7 mouse cellular contexts compared by ENCODE assay signal in the genomic region with DNA sequence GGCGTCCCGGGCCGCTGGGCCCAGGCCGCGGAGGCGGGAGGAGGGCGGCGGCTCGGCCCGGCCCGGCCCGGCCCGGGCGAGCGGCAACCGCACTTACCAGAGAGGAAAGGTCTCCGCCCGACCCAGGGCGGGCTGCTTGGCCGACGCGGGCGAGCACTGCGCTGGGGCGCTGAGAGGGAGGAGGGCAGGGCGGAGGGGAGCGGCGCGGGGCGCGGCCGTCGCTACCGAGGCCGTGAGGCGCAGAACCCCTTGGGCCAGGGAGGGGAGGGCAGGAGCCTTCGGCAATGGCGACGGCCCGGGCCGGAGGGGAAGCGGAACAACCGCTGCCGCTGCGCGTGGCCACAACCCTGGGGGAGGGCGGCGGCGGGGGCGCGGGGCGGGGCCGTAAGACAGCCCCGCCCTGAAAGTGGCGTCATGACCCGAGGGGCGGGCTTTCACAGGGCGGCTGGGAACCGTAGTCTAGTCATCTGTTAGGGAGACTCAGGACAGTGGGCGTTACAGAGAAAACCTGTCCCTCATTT. TPM values are rescaled to one million over a fixed set of nuclear protein-coding genes. Genes with fewer than 3 reads are reported as not detected.
A peak's percentile ranks its signal among the peaks of the same experiment; 100 is the strongest.
DNase-seq lines count a peak whose midpoint lies in the region; ATAC-seq lines count a peak whose summit lies in the region.

Gene Pak2, minus strand, starts transcription at position 352 of the 521 bp plus-strand sequence.

- no peaks in the 10 kb centered on the region for H3K9me3 ChIP-seq in limb, embryonic 10.5 days (replicated peaks)
- H3K9me3 ChIP-seq in midbrain, embryonic 13.5 days = no peaks in the 10 kb centered on the region

- H3K4me2 ChIP-seq in midbrain, embryonic 13.5 days (replicated peaks) = peak within 1 kb of the TSS; percentile 62

- peaks cover 19% of the 10 kb centered on the region for H3K4me1 ChIP-seq in limb, embryonic 10.5 days
- peaks cover 31% of the 10 kb centered on the region for H3K4me1 ChIP-seq in midbrain, embryonic 13.5 days (replicated peaks)

- H3K27me3 ChIP-seq in limb, embryonic 10.5 days (ENCODE audit: low read depth, poor library complexity, severe bottlenecking) = no peaks in the 10 kb centered on the region
- H3K27me3 ChIP-seq in midbrain, embryonic 13.5 days = no peaks in the 10 kb centered on the region

- H3K4me3 ChIP-seq in limb, embryonic 10.5 days = peak within 1 kb of the TSS; percentile 96
- peak within 1 kb of the TSS; percentile 88 for H3K4me3 ChIP-seq in midbrain, embryonic 13.5 days (replicated peaks)

- peak within 1 kb of the TSS; percentile 94 for H3K9ac ChIP-seq in midbrain, embryonic 13.5 days (replicated peaks)

- WGBS in limb, embryonic 10.5 days = under 1% methylated on average over 58 of the region's 60 CpGs
- under 1% methylated on average over 58 of the region's 60 CpGs for WGBS in midbrain, embryonic 13.5 days

- peak; percentile 79 for DNase-seq in adrenal gland, adult 8-10 months
- peak; percentile 95 for DNase-seq in embryo, embryonic 9.5 days (ENCODE audit: extremely low spot score)
- no peak for DNase-seq in gonadal fat pad, adult 2 months (ENCODE audit: low read depth)
- peak; percentile 87 for DNase-seq in kidney, adult 11 months
- DNase-seq in limb, embryonic 10.5 days (ENCODE audit: low spot score) = peak; percentile 95
- peak; percentile 82 for DNase-seq in spleen, adult 12 weeks (ENCODE audit: low spot score)

- H3K36me3 ChIP-seq in limb, embryonic 10.5 days = peaks cover 27% of the 10 kb centered on the region
- peaks cover 13% of the 10 kb centered on the region for H3K36me3 ChIP-seq in midbrain, embryonic 13.5 days

- H3K27ac ChIP-seq in limb, embryonic 10.5 days = peak within 1 kb of the TSS; percentile 99
- H3K27ac ChIP-seq in midbrain, embryonic 13.5 days = peak within 1 kb of the TSS; percentile 94

- ATAC-seq in midbrain, embryonic 13.5 days = peak; percentile 97

RNA-seq across cellular contexts. Expression of gene Pak2, which starts in this region (rescaled TPM):
- 10 to 100 TPM; 54.5 to 62.5 (median 60.6) TPM for total RNA-seq in adrenal gland, adult 8-10 months (2022)
- 18.0 and 26.2 TPM in 2 replicates for polyA plus RNA-seq in gonadal fat pad, adult 2 months (2012; rRNA removed)
- 35.8 and 38.1 TPM in 2 replicates for polyA plus RNA-seq in limb, embryonic 10.5 days (2016; fragmentation: Nextera tagmentation; extraction: Ambion mirVana)
- polyA plus RNA-seq in midbrain, embryonic 13.5 days (2015; fragmentation: Nextera tagmentation; extraction: Ambion mirVana) = 41.9 and 43.6 TPM in 2 replicates
